Mouse (Mus musculus): Measurements from ENCODE around the gene Gm10300. TPM values are rescaled to one million over a fixed set of nuclear protein-coding genes. Genes with fewer than 3 reads are reported as not detected.

The Gm10300 gene
- polyA plus RNA-seq, 1 experiment from 2014 or later = 0.18 TPM

DNA sequence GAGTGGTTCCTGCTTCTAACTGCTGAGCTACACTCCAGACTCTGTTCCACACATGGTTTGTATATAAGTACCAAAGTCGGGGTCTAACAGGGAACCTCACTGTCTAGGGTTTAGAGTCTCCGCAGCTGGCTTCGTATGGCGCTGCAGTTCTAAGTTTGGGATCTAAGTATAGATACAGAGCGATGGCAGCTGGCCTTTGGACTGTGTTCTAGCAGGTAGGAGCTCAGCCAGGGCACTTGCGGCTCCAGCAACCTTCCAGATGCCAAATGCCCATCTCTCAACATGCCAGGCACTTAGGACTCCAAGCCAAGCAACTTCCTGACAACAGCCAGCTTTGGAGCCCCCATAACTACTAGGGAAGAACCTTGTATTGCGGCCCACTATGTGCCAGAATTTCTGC lies 33.7 kb downstream of the Gm10300 start:
- H3K4me2 ChIP-seq (replicated peaks; ENCODE audit: low read depth, low read length) = no peak overlapping the region
- H3K9ac ChIP-seq (replicated peaks; ENCODE audit: low read depth) = no peak overlapping the region
- ATAC-seq (no peak), DNase-seq (ENCODE audit: low spot score) (no peak)
- H3K4me3 ChIP-seq (ENCODE audit: low read depth, low read length) = no peak overlapping the region
- 86% methylated on average over 7 of the region's 7 CpGs for WGBS
- H3K4me1 ChIP-seq (ENCODE audit: insufficient read depth, low read depth, low read length) = no peaks in the 10 kb centered on the region
- H3K27ac ChIP-seq (ENCODE audit: low read length) = no peak overlapping the region
- no peaks in the 10 kb centered on the region for H3K27me3 ChIP-seq (replicated peaks; ENCODE audit: insufficient read depth, low read length)
- no peak for TF ChIP-seq EP300 (IDR thresholded peaks at IDR 0.05)
- no peak for TF ChIP-seq CTCF (IDR thresholded peaks at IDR 0.05)
- no peaks in the 10 kb centered on the region for H3K36me3 ChIP-seq (ENCODE audit: insufficient read depth, low read length)
- no peaks in the 10 kb centered on the region for H3K9me3 ChIP-seq (ENCODE audit: low read length)

GRCm38 (mm10) chr4:132111227-132111626 lies 36.7 kb downstream of the Gm10300 start:
- no peak for TF ChIP-seq CTCF (IDR thresholded peaks at IDR 0.05)
- no peak for TF ChIP-seq EP300 (IDR thresholded peaks at IDR 0.05)
- DNase-seq (ENCODE audit: low spot score) = no peak
- Histone ChIP-seq H3K27ac (ENCODE audit: low read length) (no peak overlapping the region), H3K27me3 (replicated peaks; ENCODE audit: insufficient read depth, low read length) (peaks cover 3% of the 10 kb centered on the region; the same call in 1 of the 2 replicates), H3K36me3 (ENCODE audit: insufficient read depth, low read length) (no peaks in the 10 kb centered on the region), H3K4me2 (replicated peaks; ENCODE audit: low read depth, low read length) (no peak overlapping the region), H3K4me1 (ENCODE audit: insufficient read depth, low read depth, low read length) (no peaks in the 10 kb centered on the region), H3K9ac (replicated peaks; ENCODE audit: low read depth) (no peak overlapping the region), H3K9me3 (ENCODE audit: low read length) (no peaks in the 10 kb centered on the region), H3K4me3 (ENCODE audit: low read depth, low read length) (no peak overlapping the region)
- WGBS = 73% methylated on average over 4 of the region's 4 CpGs
- ATAC-seq = no peak

DNA sequence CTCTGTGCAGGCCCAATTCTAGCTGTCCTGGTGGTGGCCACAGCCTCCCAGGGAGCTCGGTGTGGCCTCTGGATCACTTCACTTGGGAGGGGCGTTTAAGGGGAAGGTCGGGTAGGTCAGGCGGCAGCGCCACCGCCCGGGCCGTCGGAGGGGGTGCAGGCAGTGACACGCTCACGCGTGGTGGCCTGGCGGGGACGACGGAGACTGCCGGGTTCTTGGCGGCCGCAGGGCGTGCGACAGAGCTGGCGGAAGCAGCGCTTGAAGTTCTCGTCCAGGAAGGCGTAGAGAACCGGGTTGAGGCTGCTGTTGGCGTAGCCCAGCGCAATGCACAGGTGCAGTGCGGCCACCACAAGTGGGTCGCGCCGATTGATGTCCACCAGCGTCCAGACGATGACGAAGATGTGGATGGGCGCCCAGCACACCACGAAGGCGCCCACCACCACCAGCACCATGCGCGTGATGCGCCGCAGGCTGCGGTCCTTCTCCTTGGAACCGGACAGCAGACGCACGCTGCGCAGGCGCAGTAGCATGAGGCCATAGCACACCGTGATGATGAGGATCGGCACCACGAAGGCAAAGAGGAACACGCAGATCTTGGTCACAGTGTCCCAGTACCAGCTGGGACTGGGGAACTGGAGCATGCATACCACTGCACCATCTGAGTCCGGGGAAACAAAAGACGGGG lies 39.1 kb downstream of the Gm10300 start:
- ATAC-seq = peak; percentile 40; the same call in 1 of the 2 replicates
- peak; percentile 35 for TF ChIP-seq CTCF (IDR thresholded peaks at IDR 0.05)
- TF ChIP-seq EP300 (IDR thresholded peaks at IDR 0.05) = no peak
- 31% methylated on average over 53 of the region's 53 CpGs for WGBS
- H3K4me3 ChIP-seq (ENCODE audit: low read depth, low read length) = peak overlapping the region; percentile 12; the same call in 1 of the 2 replicates
- peak; percentile 19 for DNase-seq (ENCODE audit: low spot score)
- no peaks in the 10 kb centered on the region for H3K9me3 ChIP-seq (ENCODE audit: low read length)
- H3K4me2 ChIP-seq (replicated peaks; ENCODE audit: low read depth, low read length) = peak overlapping the region; percentile 52
- no peak overlapping the region for H3K27ac ChIP-seq (ENCODE audit: low read length)
- no peaks in the 10 kb centered on the region for H3K4me1 ChIP-seq (ENCODE audit: insufficient read depth, low read depth, low read length)
- H3K9ac ChIP-seq (replicated peaks; ENCODE audit: low read depth) = no peak overlapping the region
- H3K27me3 ChIP-seq (replicated peaks; ENCODE audit: insufficient read depth, low read length) = peaks cover 3% of the 10 kb centered on the region; the same call in 1 of the 2 replicates
- no peaks in the 10 kb centered on the region for H3K36me3 ChIP-seq (ENCODE audit: insufficient read depth, low read length)

DNA sequence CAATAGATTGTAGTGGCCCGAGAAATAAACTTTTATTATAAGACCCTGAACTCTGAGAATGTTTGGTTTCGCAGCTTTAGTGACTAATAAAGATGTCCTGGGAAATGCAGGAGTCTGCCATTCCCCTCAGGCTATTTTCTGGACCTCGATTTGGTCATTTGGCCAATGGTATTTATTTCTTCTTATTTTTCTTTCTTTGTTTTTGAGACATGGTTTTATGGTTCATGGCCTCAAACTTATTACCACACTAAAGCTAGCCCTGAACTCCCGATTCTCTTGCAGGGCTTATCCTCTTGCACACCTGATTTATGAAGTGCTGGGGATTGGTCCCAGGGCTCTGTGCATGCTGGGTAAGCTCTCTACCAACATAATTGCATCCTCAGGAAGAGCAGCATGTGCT lies 41.8 kb downstream of the Gm10300 start:
- WGBS = 70% methylated on average over 4 of the region's 4 CpGs
- no peaks in the 10 kb centered on the region for H3K4me1 ChIP-seq (ENCODE audit: insufficient read depth, low read depth, low read length)
- no peak overlapping the region for H3K4me2 ChIP-seq (replicated peaks; ENCODE audit: low read depth, low read length)
- ATAC-seq = no peak
- H3K27ac ChIP-seq (ENCODE audit: low read length) = no peak overlapping the region
- H3K36me3 ChIP-seq (ENCODE audit: insufficient read depth, low read length) = no peaks in the 10 kb centered on the region
- no peak for DNase-seq (ENCODE audit: low spot score)
- no peak overlapping the region for H3K4me3 ChIP-seq (ENCODE audit: low read depth, low read length)
- H3K9me3 ChIP-seq (ENCODE audit: low read length) = no peaks in the 10 kb centered on the region
- H3K9ac ChIP-seq (replicated peaks; ENCODE audit: low read depth) = no peak overlapping the region
- TF ChIP-seq EP300 (IDR thresholded peaks at IDR 0.05) = no peak
- no peak for TF ChIP-seq CTCF (IDR thresholded peaks at IDR 0.05)
- peaks cover 3% of the 10 kb centered on the region; the same call in 1 of the 2 replicates for H3K27me3 ChIP-seq (replicated peaks; ENCODE audit: insufficient read depth, low read length)

DNA sequence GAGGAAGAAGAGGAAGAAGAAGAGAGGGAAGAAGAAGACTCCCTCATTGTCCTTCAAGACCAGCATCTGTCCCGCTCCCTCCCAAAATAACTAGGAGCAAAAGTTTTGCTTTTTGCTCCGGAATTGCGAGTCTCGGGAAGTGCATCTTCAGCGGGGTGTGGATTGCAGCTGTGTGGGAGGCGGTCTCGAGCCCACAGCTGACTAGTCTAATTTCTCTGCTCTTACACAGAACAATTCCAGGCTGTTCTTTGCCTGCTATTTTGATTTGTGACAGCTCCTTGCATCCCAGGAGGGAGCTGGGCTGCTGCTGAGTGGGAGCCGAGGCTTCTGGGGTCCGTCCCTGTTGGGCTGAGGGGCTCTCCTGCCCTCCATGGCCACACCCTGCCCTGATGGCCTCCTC lies 45.1 kb downstream of the Gm10300 start:
- ATAC-seq = no peak
- no peak overlapping the region for H3K4me2 ChIP-seq (replicated peaks; ENCODE audit: low read depth, low read length)

DNA sequence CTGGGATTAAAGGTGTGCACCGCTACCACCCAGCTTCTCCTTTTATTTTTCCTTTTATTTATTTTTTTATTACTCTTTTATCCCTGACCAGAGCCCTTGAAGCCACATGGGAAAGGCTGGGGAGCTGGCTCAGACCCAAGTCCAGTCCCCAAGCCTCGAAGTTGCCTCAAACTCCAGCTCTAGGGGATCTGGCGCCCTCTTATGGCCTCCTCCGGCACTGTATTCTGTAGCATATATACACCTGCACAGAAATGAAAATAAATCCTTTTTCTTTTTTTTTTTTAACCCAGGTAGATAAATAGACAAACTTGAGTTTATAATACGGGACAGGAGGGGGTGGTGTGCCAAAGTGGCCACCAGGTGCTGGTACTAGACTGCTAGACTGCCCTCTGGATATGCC lies 47.2 kb downstream of the Gm10300 start:
- WGBS = 76% methylated on average over 5 of the region's 5 CpGs
- Histone ChIP-seq H3K27ac (ENCODE audit: low read length) (no peak overlapping the region), H3K9ac (replicated peaks; ENCODE audit: low read depth) (no peak overlapping the region), H3K36me3 (ENCODE audit: insufficient read depth, low read length) (no peaks in the 10 kb centered on the region), H3K9me3 (ENCODE audit: low read length) (no peaks in the 10 kb centered on the region), H3K4me3 (ENCODE audit: low read depth, low read length) (no peak overlapping the region), H3K4me1 (ENCODE audit: insufficient read depth, low read depth, low read length) (no peaks in the 10 kb centered on the region), H3K27me3 (replicated peaks; ENCODE audit: insufficient read depth, low read length) (no peaks in the 10 kb centered on the region), H3K4me2 (replicated peaks; ENCODE audit: low read depth, low read length) (no peak overlapping the region)
- peak; percentile 21 for TF ChIP-seq CTCF (IDR thresholded peaks at IDR 0.05)
- TF ChIP-seq EP300 (IDR thresholded peaks at IDR 0.05) = no peak
- DNase-seq (ENCODE audit: low spot score) (no peak), ATAC-seq (no peak)

More for the DNA sequence above, 45.1 kb downstream of the Gm10300 start:
- Histone ChIP-seq H3K4me3 (ENCODE audit: low read depth, low read length) (no peak overlapping the region), H3K27me3 (replicated peaks; ENCODE audit: insufficient read depth, low read length) (no peaks in the 10 kb centered on the region), H3K36me3 (ENCODE audit: insufficient read depth, low read length) (no peaks in the 10 kb centered on the region), H3K4me1 (ENCODE audit: insufficient read depth, low read depth, low read length) (no peaks in the 10 kb centered on the region), H3K9ac (replicated peaks; ENCODE audit: low read depth) (no peak overlapping the region), H3K27ac (ENCODE audit: low read length) (no peak overlapping the region), H3K9me3 (ENCODE audit: low read length) (no peaks in the 10 kb centered on the region)
- no peak for DNase-seq (ENCODE audit: low spot score)
- TF ChIP-seq EP300 (IDR thresholded peaks at IDR 0.05) (no peak), CTCF (IDR thresholded peaks at IDR 0.05) (no peak)
- 47% methylated on average over 9 of the region's 9 CpGs for WGBS

Measured in lung, postnatal 0 days (tissue).